Mouse (Mus musculus) B cell, adult 2 months (primary cell): Measurements from ENCODE around the gene Aff3.

Experiments used
- DNase-seq, 2 experiments: peaks; one replicate each; pipeline ENCODE4 v3.0.0; 2022

Aff3 gene

GRCm38 (mm10) chr1:38536929-38537540 lies 127.7 kb downstream of the Aff3 start:
- DNase-seq: no peak

DNA sequence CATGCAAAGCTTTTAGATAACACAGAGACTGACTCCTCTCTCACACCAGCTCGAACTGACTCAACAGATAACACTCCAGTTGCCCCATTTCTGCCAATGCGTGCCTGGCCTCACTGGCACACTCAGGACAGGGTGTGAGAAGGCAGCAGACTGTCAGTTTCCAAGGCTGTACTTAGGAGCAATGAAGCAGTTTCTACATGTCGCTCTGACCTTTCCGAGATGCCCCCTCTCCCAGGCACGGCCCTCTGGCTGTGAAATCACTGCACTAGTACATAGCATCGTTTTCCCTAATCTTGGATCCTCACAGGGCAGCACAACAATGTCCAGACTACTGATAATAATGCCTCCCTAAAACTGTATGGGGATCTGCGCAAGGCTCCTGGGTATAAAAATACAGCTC lies 132.2 kb downstream of the Aff3 start:
- DNase-seq: no peak

DNA sequence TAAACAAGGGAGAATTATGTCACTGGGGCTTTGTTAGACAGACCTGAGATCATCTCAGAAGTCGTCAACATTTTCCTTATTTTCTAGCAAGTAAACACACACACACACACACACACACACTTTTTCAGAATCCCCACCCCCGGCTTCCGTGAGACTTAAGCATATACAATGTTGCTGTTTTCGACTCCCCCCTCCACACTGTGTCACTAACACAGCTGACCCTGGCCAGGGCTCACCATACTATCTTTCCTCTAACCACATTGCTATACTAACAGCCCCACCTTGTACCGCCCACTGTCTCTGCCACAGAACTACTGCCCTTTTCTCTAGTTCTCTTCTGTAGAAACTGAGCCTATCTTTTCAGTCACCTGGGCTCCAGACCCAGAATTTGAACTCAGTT lies 136.1 kb downstream of the Aff3 start:
- no peak for DNase-seq

- no peak for DNase-seq
These were observed 138.2 kb downstream of the Aff3 start for GRCm38 (mm10) chr1:38526568-38526967.

DNA sequence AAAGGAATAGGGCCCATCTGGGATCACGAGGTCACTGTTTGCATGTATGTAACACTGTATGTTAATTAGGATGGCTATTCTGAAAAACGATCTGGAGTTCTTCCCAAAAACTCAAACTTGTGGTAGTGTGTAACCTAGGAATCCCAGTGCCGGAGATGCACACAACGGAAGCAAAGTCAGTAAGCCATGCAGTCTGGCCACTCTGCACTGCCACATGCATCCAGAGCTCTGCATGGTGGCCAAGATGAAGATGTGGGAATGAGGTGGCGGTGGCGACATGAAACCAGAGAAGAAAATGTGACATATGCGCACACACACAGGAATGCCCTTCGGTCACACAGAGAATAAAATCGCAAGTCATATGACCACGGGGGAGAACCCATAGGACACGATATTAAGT lies 143.1 kb downstream of the Aff3 start:
- DNase-seq: no peak

DNA sequence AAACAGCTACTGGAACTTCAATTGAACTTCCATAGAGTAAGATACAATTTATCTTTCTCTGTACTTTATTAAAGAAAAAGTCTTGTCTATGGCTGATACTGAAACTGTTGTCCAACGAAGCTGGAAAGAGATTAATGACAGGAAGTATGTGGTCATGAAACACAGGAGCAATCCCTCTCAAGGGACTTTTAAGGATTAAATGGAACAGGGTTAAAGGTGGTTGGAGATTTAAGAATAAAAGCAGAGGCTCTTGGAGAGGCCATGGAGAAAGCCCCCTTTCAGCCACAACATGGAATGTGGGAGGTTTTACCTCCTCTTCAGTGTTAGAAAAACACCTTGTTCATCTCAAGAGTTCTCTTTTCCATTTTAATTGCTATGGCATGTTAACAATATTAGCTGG lies 148.5 kb downstream of the Aff3 start:
- no peak for DNase-seq

DNA sequence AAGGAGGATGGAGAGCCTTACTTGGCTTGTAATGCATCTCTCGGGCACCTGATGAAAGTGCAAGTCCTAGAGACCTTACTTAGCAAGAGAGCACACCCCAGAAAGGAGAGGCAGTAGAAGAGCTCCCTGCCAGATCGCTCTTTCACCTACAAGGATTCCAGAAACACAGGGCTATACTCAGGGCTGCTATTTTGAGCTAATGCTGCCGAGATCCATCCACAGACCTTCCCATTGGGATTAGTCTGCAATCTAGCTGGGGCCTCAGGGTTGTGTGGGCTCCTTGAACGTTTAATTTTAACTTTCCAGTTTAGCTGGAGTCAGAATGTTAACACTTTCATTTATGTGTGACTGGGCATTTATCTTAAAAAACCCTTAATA lies 150.1 kb downstream of the Aff3 start:
- DNase-seq: no peak

DNA sequence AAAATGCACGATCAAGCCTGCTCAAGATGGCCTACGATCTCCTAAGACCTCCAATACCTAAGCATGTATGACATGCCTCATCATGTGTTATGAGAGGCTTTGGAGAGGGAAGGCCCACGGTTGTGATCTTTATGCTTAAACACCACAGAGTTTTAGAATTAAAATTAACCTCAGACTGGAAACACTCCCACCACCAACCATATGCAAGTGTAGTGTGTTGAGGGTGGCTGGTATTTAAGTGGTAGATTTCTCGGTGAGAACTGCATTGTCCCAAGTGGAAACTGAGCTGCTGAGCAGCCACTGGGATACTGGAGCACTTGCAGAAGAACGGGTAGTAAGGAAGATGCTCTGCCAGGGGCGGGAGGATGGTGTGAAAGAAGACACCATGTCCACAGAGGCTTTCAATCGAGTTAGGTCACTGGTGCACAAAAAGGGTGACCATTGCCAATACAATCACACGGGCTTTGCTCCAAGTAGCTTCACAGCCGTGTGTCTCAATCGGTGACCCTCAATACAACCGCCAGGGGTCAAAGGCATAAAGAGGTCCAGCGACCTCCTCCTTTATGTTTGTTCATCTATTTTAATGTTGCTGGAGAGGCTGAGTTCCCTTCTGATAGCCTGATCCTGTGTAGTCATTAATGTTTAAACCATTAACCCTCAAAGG lies 150.7 kb downstream of the Aff3 start:
- no peak for DNase-seq

GRCm38 (mm10) chr1:38512258-38513081 lies 152.3 kb downstream of the Aff3 start:
- no peak for DNase-seq

GRCm38 (mm10) chr1:38511076-38511475 lies 153.7 kb downstream of the Aff3 start:
- DNase-seq: no peak

GRCm38 (mm10) chr1:38509301-38509700 lies 155.5 kb downstream of the Aff3 start:
- no peak for DNase-seq

DNA sequence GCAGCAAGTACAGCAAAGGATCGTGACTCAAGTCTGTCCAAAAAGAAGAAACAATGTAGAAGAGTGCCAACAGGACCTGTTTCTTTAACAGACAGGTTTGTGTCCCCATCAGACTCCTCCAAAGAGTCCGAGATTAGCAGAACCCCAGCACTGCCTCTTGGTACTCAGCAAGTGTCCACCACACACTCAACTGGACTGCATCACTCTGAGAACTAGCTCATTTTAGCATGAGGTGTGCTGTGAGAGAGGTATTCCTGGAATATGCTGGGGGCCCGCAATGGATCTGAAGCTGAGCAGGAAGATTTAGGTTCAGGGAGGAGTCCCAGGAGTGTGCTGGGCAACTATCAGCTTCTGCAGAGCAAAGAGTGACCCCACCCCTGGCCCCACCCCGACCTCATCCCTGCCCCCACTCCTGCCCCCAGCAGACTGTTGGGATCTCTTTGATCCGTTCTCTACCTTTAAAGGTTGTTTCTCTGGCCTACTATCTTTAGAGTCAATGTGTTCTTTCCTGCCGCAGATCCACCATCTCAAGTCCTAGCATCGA lies 157.0 kb downstream of the Aff3 start:
- no peak for DNase-seq

DNA sequence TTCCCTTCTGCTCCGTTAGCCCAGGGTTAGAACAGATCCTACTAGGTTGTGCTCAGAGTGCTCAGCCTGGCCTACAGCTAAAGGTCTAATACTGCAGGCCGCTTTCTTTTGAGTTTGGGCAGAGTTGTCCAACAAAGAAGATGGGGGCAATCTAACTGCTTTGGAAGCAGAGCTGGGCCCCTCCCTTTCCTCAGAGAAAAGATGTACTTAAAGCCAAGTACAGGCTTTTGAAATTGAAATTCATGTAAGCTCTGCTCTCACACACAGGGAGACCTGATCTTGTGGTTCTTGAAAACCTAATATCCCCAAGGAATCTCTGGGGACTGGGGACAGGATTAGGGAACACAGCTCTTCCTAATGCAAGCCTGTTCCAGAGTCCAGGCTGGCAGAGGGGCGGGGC lies 158.4 kb downstream of the Aff3 start:
- no peak for DNase-seq

DNA sequence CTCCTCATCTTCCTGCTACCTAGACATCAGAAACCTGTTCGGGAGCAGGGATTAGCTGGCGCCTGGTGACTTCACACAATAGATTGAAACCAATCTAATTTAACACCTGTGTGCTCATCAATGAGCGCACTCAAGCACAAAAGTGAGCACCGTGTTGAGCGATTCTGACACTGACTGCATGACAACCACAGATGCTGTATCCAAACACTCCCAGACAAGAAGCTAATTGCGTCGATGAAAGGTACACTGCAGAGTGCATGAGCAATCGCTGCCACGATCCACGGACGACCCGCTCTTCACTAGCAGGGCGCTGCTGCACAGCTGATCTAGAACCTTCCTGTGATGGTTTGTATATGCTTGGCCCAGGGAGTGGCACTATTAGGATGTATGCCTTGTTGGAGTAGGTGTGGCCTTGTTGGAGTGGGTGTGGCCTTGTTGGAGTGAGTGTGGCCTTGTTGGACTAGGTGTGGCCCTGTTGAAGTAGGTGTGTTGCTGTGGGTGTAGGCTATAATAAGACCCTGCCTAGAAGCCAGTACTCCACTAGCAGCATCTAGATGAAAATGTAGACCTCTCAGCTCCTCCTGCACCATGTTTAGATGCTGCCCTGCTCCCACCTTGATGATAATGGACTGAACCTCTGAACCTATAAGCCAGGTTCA lies 161.2 kb downstream of the Aff3 start:
- DNase-seq: no peak

GRCm38 (mm10) chr1:38502797-38503196 lies 162.0 kb downstream of the Aff3 start:
- no peak for DNase-seq

- DNase-seq: no peak
These were observed 163.5 kb downstream of the Aff3 start for GRCm38 (mm10) chr1:38501231-38501630.

- DNase-seq: no peak
These were observed 165.3 kb downstream of the Aff3 start for GRCm38 (mm10) chr1:38499500-38499899.

GRCm38 (mm10) chr1:38497576-38497975 lies 167.2 kb downstream of the Aff3 start:
- DNase-seq: no peak

DNA sequence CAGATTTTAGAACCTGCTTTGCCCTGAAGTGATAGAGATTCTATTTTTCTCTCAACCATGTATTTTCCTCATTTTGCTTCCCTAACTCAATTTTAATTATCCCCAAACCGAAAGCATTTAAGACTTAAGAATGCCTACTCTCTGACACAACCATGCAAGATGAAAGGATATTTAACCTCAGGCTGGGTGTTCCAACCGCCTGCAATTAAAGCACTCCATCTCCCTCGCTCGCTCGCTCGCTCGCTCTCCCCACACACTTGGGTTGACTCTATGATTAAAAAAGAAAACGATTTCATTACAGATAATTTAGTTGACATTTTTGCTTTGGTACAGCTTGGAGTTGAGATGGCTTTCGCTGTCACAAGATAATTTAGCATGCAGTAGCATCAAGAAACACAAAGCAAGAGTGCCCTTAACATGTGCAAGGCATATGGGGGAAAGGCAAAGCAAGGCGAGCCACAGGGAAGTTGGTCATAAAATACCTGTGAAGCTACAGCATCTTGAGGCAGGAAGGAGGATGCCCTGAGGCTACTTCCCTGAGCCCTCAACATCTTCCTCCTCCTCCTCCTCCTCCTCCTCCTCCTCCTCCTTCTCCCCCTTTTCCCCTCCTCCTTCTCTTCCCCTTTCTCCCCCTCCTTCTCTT lies 167.7 kb downstream of the Aff3 start:
- DNase-seq: no peak

DNA sequence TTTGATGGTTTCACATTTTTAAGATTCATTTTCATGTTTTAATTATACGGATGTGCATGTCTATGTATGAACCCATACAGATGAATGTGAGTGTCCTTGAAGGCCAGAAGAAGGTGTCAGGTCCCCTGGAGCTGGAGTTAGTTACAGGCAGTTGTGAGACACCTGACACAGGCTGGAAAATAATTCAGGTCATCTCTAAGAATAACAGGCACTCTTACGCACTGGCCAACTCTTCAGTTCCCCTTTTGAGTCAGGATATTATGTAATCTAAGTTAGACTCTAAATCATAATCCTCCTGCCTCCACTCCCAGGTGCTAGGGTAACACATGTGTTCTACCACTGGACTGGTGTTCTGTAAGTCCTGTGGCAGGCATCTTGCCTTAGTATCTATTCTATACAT lies 169.5 kb downstream of the Aff3 start:
- peak; percentile 38 to 49 for DNase-seq

DNA sequence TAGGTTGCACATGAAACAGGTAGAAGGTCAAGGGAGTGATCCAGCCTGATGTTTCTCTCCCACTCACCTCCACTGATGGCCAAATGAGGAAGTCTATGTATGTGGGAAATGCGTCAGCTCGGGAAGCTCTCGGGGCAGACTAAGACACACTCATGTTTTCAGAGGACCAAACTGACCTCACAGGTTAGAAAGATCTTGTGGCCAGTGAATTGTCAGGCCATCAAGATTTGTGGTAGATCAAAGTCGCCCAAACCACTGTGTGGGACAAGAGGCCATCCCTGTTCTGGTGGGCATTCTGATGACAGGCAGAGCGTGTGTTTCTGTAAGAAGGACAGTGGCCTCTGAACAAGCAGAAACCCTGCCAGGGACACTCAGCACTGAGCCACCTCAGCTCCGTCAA lies 175.0 kb downstream of the Aff3 start:
- DNase-seq: no peak

DNA sequence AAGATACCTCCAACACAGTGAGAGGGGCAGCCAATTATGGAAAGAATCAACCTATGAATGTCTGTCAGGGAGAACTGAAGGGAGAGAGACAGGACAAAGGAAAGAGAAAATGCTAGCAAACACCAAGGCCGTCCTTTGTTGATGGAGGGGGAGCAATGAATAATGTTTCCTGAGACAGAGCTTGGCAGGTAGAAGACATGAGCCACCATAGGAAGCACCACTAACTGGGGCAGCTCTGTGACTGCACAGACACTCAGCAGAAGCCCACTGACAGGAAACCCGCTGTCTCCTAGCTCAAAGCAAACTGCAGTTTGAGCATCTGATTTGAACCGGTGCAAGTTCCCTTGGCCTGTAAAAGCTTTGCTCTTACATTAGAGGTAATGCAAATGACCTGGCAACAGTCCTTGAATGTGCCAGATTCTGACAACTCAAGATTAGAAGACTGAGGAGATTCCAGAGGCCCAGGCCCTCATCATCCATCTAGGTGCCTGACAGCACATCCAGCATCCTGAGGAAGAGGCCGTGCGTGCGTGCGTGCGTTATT lies 176.0 kb downstream of the Aff3 start:
- no peak for DNase-seq

GRCm38 (mm10) chr1:38487884-38488283 lies 176.9 kb downstream of the Aff3 start:
- no peak for DNase-seq
